Mouse (Mus musculus): ENCODE measurements around the gene Mfap4. TPM values are rescaled to one million over a fixed set of nuclear protein-coding genes. Genes with fewer than 3 reads are reported as not detected.
A peak's percentile ranks its signal among the peaks of the same experiment; 100 is the strongest.

Gene Mfap4
- polyA plus RNA-seq, 1 experiment = not detected

GRCm38 (mm10) chr11:61495528-61495927 is 10.3 kb downstream of the Mfap4 start:
- WGBS = 61% methylated on average over 2 of the region's 2 CpGs

GRCm38 (mm10) chr11:61497490-61497889 is 12.3 kb downstream of the Mfap4 start:
- Histone ChIP-seq H3K4me1 (ENCODE audit: control insufficient read depth, insufficient read depth, low read length) (peaks cover 3% of the 10 kb centered on the region; the same call in 1 of the 2 replicates), H3K27ac (ENCODE audit: insufficient read depth, low read depth, low read length) (no peak overlapping the region), H3K4me3 (ENCODE audit: insufficient read depth, low read depth, low read length) (no peak overlapping the region)
- 76% methylated on average over 1 of the region's 1 CpGs for WGBS
- TF ChIP-seq CTCF (IDR thresholded peaks at IDR 0.05; ENCODE audit: insufficient read depth, low read depth, low read length) (no peak), POLR2A (IDR thresholded peaks at IDR 0.05; ENCODE audit: insufficient read depth, low read depth, low read length) (no peak)

More at GRCm38 (mm10) chr11:61495528-61495927, 10.3 kb downstream of the Mfap4 start:
- Histone ChIP-seq H3K4me3 (ENCODE audit: insufficient read depth, low read depth, low read length) (no peak overlapping the region), H3K4me1 (ENCODE audit: control insufficient read depth, insufficient read depth, low read length) (peaks cover 10% of the 10 kb centered on the region), H3K27ac (ENCODE audit: insufficient read depth, low read depth, low read length) (no peak overlapping the region)
- TF ChIP-seq CTCF (IDR thresholded peaks at IDR 0.05; ENCODE audit: insufficient read depth, low read depth, low read length) (no peak), POLR2A (IDR thresholded peaks at IDR 0.05; ENCODE audit: insufficient read depth, low read depth, low read length) (no peak)

GRCm38 (mm10) chr11:61498736-61499504 is 13.7 kb downstream of the Mfap4 start:
- Histone ChIP-seq H3K4me1 (ENCODE audit: control insufficient read depth, insufficient read depth, low read length) (peaks cover 3% of the 10 kb centered on the region; the same call in 1 of the 2 replicates), H3K27ac (ENCODE audit: insufficient read depth, low read depth, low read length) (peak overlapping the region; percentile 55; the same call in 1 of the 2 replicates), H3K4me3 (ENCODE audit: insufficient read depth, low read depth, low read length) (no peak overlapping the region)
- TF ChIP-seq CTCF (IDR thresholded peaks at IDR 0.05; ENCODE audit: insufficient read depth, low read depth, low read length) (no peak), POLR2A (IDR thresholded peaks at IDR 0.05; ENCODE audit: insufficient read depth, low read depth, low read length) (no peak)
- 43% methylated on average over 6 of the region's 6 CpGs for WGBS

GRCm38 (mm10) chr11:61503933-61504332 is 18.7 kb downstream of the Mfap4 start:
- Histone ChIP-seq H3K4me3 (ENCODE audit: insufficient read depth, low read depth, low read length) (no peak overlapping the region), H3K4me1 (ENCODE audit: control insufficient read depth, insufficient read depth, low read length) (peaks cover 6% of the 10 kb centered on the region), H3K27ac (ENCODE audit: insufficient read depth, low read depth, low read length) (0 out of 2 replicates have a peak overlapping the region, but pooled peaks have one; percentile 92)
- WGBS = 71% methylated on average over 8 of the region's 8 CpGs
- no peak for TF ChIP-seq CTCF (IDR thresholded peaks at IDR 0.05; ENCODE audit: insufficient read depth, low read depth, low read length)
- TF ChIP-seq POLR2A (IDR thresholded peaks at IDR 0.05; ENCODE audit: insufficient read depth, low read depth, low read length) = no peak

GRCm38 (mm10) chr11:61504713-61505257 is 19.6 kb downstream of the Mfap4 start, which contains the start of gene B9d1:
Gene B9d1 (plus strand): TSS chr11:61505144.
- H3K4me1 ChIP-seq (ENCODE audit: control insufficient read depth, insufficient read depth, low read length) = peaks cover 6% of the 10 kb centered on the region
- peak within 1 kb of the TSS; percentile 92 for H3K27ac ChIP-seq (ENCODE audit: insufficient read depth, low read depth, low read length)
- WGBS = under 1% methylated on average over 39 of the region's 39 CpGs
- TF ChIP-seq POLR2A (IDR thresholded peaks at IDR 0.05; ENCODE audit: insufficient read depth, low read depth, low read length) (peak; percentile 35; the same call in 1 of the 2 replicates), CTCF (IDR thresholded peaks at IDR 0.05; ENCODE audit: insufficient read depth, low read depth, low read length) (peak; percentile 99)
- H3K4me3 ChIP-seq (ENCODE audit: insufficient read depth, low read depth, low read length) = peak within 1 kb of the TSS; percentile 77

- no peak for TF ChIP-seq CTCF (IDR thresholded peaks at IDR 0.05; ENCODE audit: insufficient read depth, low read depth, low read length)
- H3K4me3 ChIP-seq (ENCODE audit: insufficient read depth, low read depth, low read length) = no peak overlapping the region
- H3K27ac ChIP-seq (ENCODE audit: insufficient read depth, low read depth, low read length) = no peak overlapping the region
Measured at GRCm38 (mm10) chr11:61514953-61515352, 29.7 kb downstream of the Mfap4 start.

GRCm38 (mm10) chr11:61517971-61518370 is 32.7 kb downstream of the Mfap4 start:
- WGBS = 81% methylated on average over 1 of the region's 1 CpGs

More at GRCm38 (mm10) chr11:61514953-61515352, 29.7 kb downstream of the Mfap4 start:
- no peaks in the 10 kb centered on the region for H3K4me1 ChIP-seq (ENCODE audit: control insufficient read depth, insufficient read depth, low read length)
- WGBS = 46% methylated on average over 3 of the region's 3 CpGs

GRCm38 (mm10) chr11:61518871-61519270 is 33.6 kb downstream of the Mfap4 start:
- TF ChIP-seq POLR2A (IDR thresholded peaks at IDR 0.05; ENCODE audit: insufficient read depth, low read depth, low read length) (no peak), CTCF (IDR thresholded peaks at IDR 0.05; ENCODE audit: insufficient read depth, low read depth, low read length) (no peak)
- H3K4me3 ChIP-seq (ENCODE audit: insufficient read depth, low read depth, low read length) = no peak overlapping the region
- H3K27ac ChIP-seq (ENCODE audit: insufficient read depth, low read depth, low read length) = no peak overlapping the region
- H3K4me1 ChIP-seq (ENCODE audit: control insufficient read depth, insufficient read depth, low read length) = no peaks in the 10 kb centered on the region; the same call in 1 of the 2 replicates
- WGBS = 94% methylated on average over 3 of the region's 3 CpGs

More at GRCm38 (mm10) chr11:61517971-61518370, 32.7 kb downstream of the Mfap4 start:
- TF ChIP-seq POLR2A (IDR thresholded peaks at IDR 0.05; ENCODE audit: insufficient read depth, low read depth, low read length) = no peak
- no peak for TF ChIP-seq CTCF (IDR thresholded peaks at IDR 0.05; ENCODE audit: insufficient read depth, low read depth, low read length)
- H3K27ac ChIP-seq (ENCODE audit: insufficient read depth, low read depth, low read length) = no peak overlapping the region
- no peak overlapping the region for H3K4me3 ChIP-seq (ENCODE audit: insufficient read depth, low read depth, low read length)
- no peaks in the 10 kb centered on the region; the same call in 1 of the 2 replicates for H3K4me1 ChIP-seq (ENCODE audit: control insufficient read depth, insufficient read depth, low read length)

Data from olfactory bulb, adult 2 months (tissue).